Mouse (Mus musculus) adrenal gland, postnatal 0 days (tissue): ENCODE results near the gene Stap1. TPM values are rescaled to one million over a fixed set of nuclear protein-coding genes. Genes with fewer than 3 reads are reported as not detected.

Experiments used
- polyA plus RNA-seq: library from polyadenylated mRNA; unstranded; fragments of >200 nt; fragmentation: Nextera tagmentation; extraction: Ambion mirVana; gene quantifications from 2 replicates; pipeline ENCODE4 v1.2.1, GENCODE M21; 2015

Gene Stap1
- polyA plus RNA-seq: 0.20 and 0.52 TPM in 2 replicates

GRCm38 (mm10) chr5:86071538-86071937 lies at the start of gene Stap1:
Gene Stap1 (plus strand): TSS chr5:86071746.

GRCm38 (mm10) chr5:86065101-86065875 lies 6.3 kb upstream of the Stap1 start, which contains the start of gene Cenpc1:
Gene Cenpc1 (minus strand): TSS chr5:86065583.

Other genes with a start within 250 kb of the Stap1 start
- 17.4 and 18.8 TPM in 2 replicates for gene Cenpc1, start 6.2 kb upstream of the Stap1 start, polyA plus RNA-seq
- gene Uba6, start 101.1 kb downstream of the Stap1 start, polyA plus RNA-seq: 4.5 and 6.0 TPM in 2 replicates
- gene Gnrhr, start 126.2 kb downstream of the Stap1 start, polyA plus RNA-seq: 0.44 and 1.2 TPM in 2 replicates
- gene Tmprss11c, start 217.6 kb downstream of the Stap1 start, polyA plus RNA-seq: not detected in 2 replicates